25 mouse cellular contexts compared by ENCODE assay signal in genomic region chr16:43776886-43777285, GRCm38 (mm10). TPM values are rescaled to one million over a fixed set of nuclear protein-coding genes. Genes with fewer than 3 reads are reported as not detected.
DNase-seq lines count a peak whose midpoint lies in the region; TF ChIP-seq lines count a peak whose summit lies in the region.
"Had no signal": no experiment of that assay in that cellular context is flagged by ENCODE, and none has a peak within 500 bp of the region (broad histone marks: within the 10 kb centered on the region; RNA-seq: fewer than 3 reads in every experiment).

No protein-coding gene starts in this region.

- in situ Hi-C loops in CH12.LX (cut with MboI; ENCODE audit: low pct_ligation_motif_present, low pct_unique_long_range_greater_than_20kb, low sequenced_read_pairs), result no loop called here

- TF ChIP-seq EP300 in CH12.LX (IDR thresholded peaks at IDR 0.05; ENCODE audit: low read length), result peak; percentile 91

- 0 out of 2 replicates have a peak overlapping the region, but pooled peaks have one; percentile 2 for H3K4me2 ChIP-seq in CH12.LX (ENCODE audit: insufficient read depth, low read depth, poor library complexity, severe bottlenecking)
- H3K4me2 ChIP-seq: embryonic facial prominence, embryonic 13.5 days; embryonic facial prominence, embryonic 15.5 days; forebrain, embryonic 12.5 days had no signal

- H3K27me3 ChIP-seq in heart, embryonic 10.5 days (ENCODE audit: insufficient read depth, poor library complexity, severe bottlenecking), result no peaks in the 10 kb centered on the region
- no peaks in the 10 kb centered on the region for H3K27me3 ChIP-seq in CH12.LX (replicated peaks)
- H3K27me3 ChIP-seq: embryonic facial prominence, embryonic 13.5 days; embryonic facial prominence, embryonic 15.5 days; forebrain, embryonic 12.5 days had no signal

- no peak overlapping the region for H3K4me3 ChIP-seq in heart, embryonic 10.5 days
- H3K4me3 ChIP-seq in CH12.LX (replicated peaks in 1 of 3; ENCODE audit: low read depth in 2 of 3, low read length in 2 of 3, poor library complexity in 1 of 3), result no peak overlapping the region
- H3K4me3 ChIP-seq: embryonic facial prominence, embryonic 13.5 days; embryonic facial prominence, embryonic 15.5 days; erythroblast, embryonic 14.5 days; forebrain, embryonic 10.5 days; forebrain, embryonic 12.5 days had no signal

- no peaks in the 10 kb centered on the region for H3K36me3 ChIP-seq in heart, embryonic 10.5 days
- H3K36me3 ChIP-seq in CH12.LX (replicated peaks in 1 of 2; ENCODE audit: control insufficient read depth in 1 of 2, insufficient read depth in 1 of 2, low read length in 1 of 2), result no peaks in the 10 kb centered on the region
- H3K36me3 ChIP-seq: embryonic facial prominence, embryonic 13.5 days; embryonic facial prominence, embryonic 15.5 days; forebrain, embryonic 10.5 days; forebrain, embryonic 12.5 days had no signal

- H3K4me1 ChIP-seq in heart, embryonic 10.5 days, result peaks cover 16% of the 10 kb centered on the region; the same call in 1 of the 2 replicates
- H3K4me1 ChIP-seq in CH12.LX (ENCODE audit: control insufficient read depth in 1 of 2, insufficient read depth in 2 of 2), result peaks cover 2 to 10% of the 10 kb centered on the region in 2 experiments; a peak in 3 of 4 replicates
- H3K4me1 ChIP-seq: embryonic facial prominence, embryonic 13.5 days; embryonic facial prominence, embryonic 15.5 days; forebrain, embryonic 10.5 days; forebrain, embryonic 12.5 days had no signal

- DNase-seq in heart, embryonic 10.5 days (ENCODE audit: low spot score), result peak; percentile 4
- DNase-seq in heart, adult 8-10 months (ENCODE audit: low spot score), result no peak
- DNase-seq in A20 (ENCODE audit: low read depth, low spot score) (peak; percentile 7), CH12.LX (ENCODE audit: extremely low read depth) (peak; percentile 34)
- DNase-seq in embryo, embryonic 9.5 days (ENCODE audit: extremely low spot score), result no peak
- no peak for DNase-seq in urinary bladder, postnatal 25 days (ENCODE audit: low spot score)
- DNase-seq: adrenal gland, adult 2 months; adrenal gland, postnatal 10 days; adrenal gland, postnatal 25 days; B cell, adult 2 months; cerebellum, adult 11 months; cerebellum, adult 18-20 months; cerebellum, adult 8-10 months; cerebellum, adult 9-11 months; cerebellum, postnatal 14 days had no signal

- TF ChIP-seq POLR2A in CH12.LX (IDR thresholded peaks at IDR 0.05; ENCODE audit: low read depth, low read length), result no peak

- no peak for TF ChIP-seq RAD21 in CH12.LX (IDR thresholded peaks at IDR 0.05; ENCODE audit: low read depth, low read length)

- dilution Hi-C loops in CH12.LX (cut with MboI; ENCODE audit: extremely low pct_ligation_motif_present, extremely low pct_unique_long_range_greater_than_20kb, low sequenced_read_pairs), result no loop called here

- H3K79me2 ChIP-seq in CH12.LX (replicated peaks; ENCODE audit: control insufficient read depth, extremely low read depth, insufficient read depth, poor library complexity, severe bottlenecking), result no peaks in the 10 kb centered on the region

- no peak overlapping the region for H3K27ac ChIP-seq in heart, embryonic 10.5 days
- no peak overlapping the region for H3K27ac ChIP-seq in CH12.LX (ENCODE audit: insufficient read depth, low read depth)
- H3K27ac ChIP-seq: embryonic facial prominence, embryonic 13.5 days; embryonic facial prominence, embryonic 15.5 days; forebrain, embryonic 10.5 days; forebrain, embryonic 12.5 days had no signal

- 87% methylated on average over 3 of the region's 3 CpGs for WGBS in heart, embryonic 10.5 days

- no peaks in the 10 kb centered on the region for H3K9me3 ChIP-seq in heart, embryonic 10.5 days
- H3K9me3 ChIP-seq in CH12.LX (replicated peaks; ENCODE audit: low read length), result no peaks in the 10 kb centered on the region
- H3K9me3 ChIP-seq: embryonic facial prominence, embryonic 13.5 days; embryonic facial prominence, embryonic 15.5 days; forebrain, embryonic 10.5 days; forebrain, embryonic 12.5 days had no signal

- TF ChIP-seq CTCF in CH12.LX (conservative IDR thresholded peaks at IDR 0.05 in 1 of 2, IDR thresholded peaks at IDR 0.05 in 1 of 2; ENCODE audit: low read depth in 2 of 2, low read length in 2 of 2), result no peak

- H3K9ac ChIP-seq in CH12.LX (ENCODE audit: insufficient read depth, low read depth), result no peak overlapping the region
- H3K9ac ChIP-seq: embryonic facial prominence, embryonic 13.5 days; embryonic facial prominence, embryonic 15.5 days; forebrain, embryonic 12.5 days had no signal

TF ChIP-seq in CH12.LX, 34 proteins besides CTCF, POLR2A, EP300 and RAD21:
- TF ChIP-seq IRF4 (IDR thresholded peaks at IDR 0.05; ENCODE audit: low read depth, low read length) (peak; percentile 81), CHD2 (IDR thresholded peaks at IDR 0.05; ENCODE audit: low read length) (0 out of 2 replicates have a peak, but pooled peaks have one; percentile 25), MYC (IDR thresholded peaks at IDR 0.05; ENCODE audit: low read depth, low read length) (no peak)

RNA-seq across cellular contexts. Expression of gene Drd3, which starts 23.1 kb away (rescaled TPM):
- polyA plus RNA-seq in heart, embryonic 10.5 days (2016; fragmentation: Nextera tagmentation; extraction: Ambion mirVana), result not detected in 2 replicates
- total RNA-seq in heart, adult 8-10 months (2022), result not detected
- total RNA-seq in CH12.LX (2012; rRNA removed) (not detected in 2 replicates), CH12.LX (2014; rRNA removed) (not detected in 2 replicates)
- not detected in 2 replicates for polyA plus RNA-seq in CH12.LX (2012; ENCODE audit: insufficient read length, low read depth)
- total RNA-seq: adrenal gland, adult 2 months; adrenal gland, postnatal 10 days; adrenal gland, postnatal 25 days; adrenal gland, postnatal 4 days; MEL had no signal
- polyA plus RNA-seq: CD4-positive, CD25-positive, alpha-beta regulatory T cell, adult 4 months; embryonic facial prominence, embryonic 11.5 days; embryonic facial prominence, embryonic 13.5 days; embryonic facial prominence, embryonic 15.5 days; erythroblast, embryonic 14.5 days; forebrain, embryonic 10.5 days; forebrain, embryonic 16.5 days had no signal

Comparison
In these comparisons a context has a peak if more than half of its experiments do, and no peak if none do; other contexts are left out.
1. DNase-seq: peak in heart, embryonic 10.5 days (single experiment), A20 (single experiment) and CH12.LX (single experiment); none in heart, adult 8-10 months (single experiment), embryo, embryonic 9.5 days (single experiment) and urinary bladder, postnatal 25 days (single experiment).